Mouse (Mus musculus) forelimb bud, embryonic 11.5 days (tissue): ENCODE results near the gene Stx6.

Experiments used
- DNase-seq: peaks from one replicate; pipeline ENCODE4 v3.0.0-alpha.2; 2012; ENCODE audit warnings: low read depth, low spot score

Gene Stx6

GRCm38 (mm10) chr1:155205822-155206660 is 47.5 kb downstream of the Stx6 start:
- DNase-seq = no peak

DNA sequence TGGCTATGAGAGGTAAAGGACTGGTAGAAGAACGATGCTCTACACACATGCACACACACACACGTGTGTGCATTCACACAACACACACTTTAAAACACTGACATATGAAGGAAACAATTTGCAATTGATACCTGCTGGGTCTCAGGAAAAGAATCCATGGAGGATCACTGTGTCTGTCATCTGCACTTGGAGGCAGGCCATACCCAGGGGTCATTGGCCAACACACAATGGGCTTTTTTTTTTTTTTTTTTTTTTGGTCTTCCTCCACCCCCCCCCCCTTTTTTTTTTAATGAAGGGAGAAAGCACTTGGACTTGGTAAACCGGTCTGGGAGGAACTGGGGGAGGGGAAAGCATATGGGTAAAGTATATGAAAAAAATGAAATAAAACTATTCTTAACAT is 49.3 kb downstream of the Stx6 start:
- no peak for DNase-seq

GRCm38 (mm10) chr1:155210011-155210763 is 51.7 kb downstream of the Stx6 start:
- DNase-seq = no peak

- no peak for DNase-seq
Observed at GRCm38 (mm10) chr1:155211017-155211416, 52.5 kb downstream of the Stx6 start.

DNA sequence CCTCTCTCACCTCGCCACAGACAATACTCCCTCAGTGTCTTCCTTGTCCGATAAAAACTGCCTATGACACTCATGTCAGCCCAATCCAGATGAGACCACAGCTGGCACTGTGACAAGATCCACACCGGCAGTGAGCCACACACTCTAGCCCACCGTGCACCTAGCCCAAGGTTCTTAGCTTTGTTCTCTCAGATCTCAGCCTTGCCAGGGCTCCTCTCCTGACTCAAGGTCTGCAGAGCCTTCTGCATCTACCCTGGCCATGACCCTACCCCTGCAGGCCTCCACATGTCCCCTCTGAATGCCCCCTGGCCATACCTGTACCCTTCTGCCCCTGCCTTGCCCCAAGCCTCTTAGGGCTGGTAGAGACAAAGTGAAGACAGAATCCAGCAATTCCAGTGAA is 53.6 kb downstream of the Stx6 start:
- DNase-seq = no peak

- DNase-seq = peak; percentile 88
Observed at GRCm38 (mm10) chr1:155212493-155212892, 54.0 kb downstream of the Stx6 start.

DNA sequence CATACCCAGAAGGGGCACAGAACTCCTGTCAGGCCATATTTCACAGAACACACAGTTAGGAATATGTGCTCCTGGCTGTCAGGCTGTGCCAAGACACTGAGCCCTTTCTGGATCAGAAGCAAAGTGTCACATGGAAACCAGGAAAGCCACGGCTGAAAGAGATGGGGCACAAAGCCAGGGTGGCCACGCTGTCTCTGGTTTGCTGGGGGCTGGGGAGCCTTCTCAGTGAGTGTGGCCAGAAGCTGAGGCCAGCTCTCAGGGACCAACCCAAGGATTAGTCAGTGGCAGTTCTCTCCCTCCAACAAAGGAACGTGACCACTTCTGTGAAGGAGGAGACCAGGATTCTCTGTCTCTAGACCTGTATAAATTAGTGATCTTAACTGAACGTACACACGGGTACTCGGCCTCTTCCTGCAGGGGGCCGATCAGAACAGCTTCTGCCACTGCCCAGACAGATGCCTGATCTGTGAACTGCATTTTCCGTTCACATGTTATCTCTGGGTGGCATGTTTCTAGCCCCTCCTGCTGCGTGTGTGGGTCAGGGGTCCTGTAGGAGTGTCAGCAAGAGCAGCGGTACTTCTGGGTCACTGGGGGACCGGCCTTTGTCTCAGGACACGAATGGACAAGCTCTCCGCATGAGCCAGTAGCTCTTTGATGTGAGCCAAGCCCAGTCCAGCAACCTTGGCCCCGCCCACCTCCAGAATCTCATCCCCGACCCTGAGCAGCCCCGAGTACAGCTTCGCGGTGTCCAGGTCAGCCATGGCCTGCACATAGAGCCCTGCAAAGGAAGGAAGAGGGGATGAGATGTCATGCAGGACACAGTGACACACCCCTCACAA is 54.6 kb downstream of the Stx6 start:
- no peak for DNase-seq

DNA sequence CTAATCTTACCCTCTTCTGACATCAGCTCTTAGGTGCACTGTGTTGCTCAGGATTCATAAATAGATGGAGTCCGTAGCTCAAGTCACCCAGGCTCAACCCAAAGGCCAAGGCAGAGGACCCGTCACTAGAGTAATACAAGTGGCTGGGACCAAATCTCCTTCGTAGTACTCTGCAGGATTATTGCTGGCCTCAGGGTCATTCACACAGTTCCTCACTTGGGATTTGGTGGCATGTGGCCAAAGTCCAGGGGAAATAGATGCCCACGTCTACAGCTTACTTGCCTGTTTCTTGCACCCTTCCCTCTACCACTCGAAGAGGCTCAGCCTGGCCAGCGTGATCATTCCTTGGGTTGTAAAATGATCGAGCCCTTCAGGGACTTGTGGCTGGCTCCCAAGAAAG is 55.4 kb downstream of the Stx6 start:
- DNase-seq = no peak

- peak; percentile 48 for DNase-seq
Observed at GRCm38 (mm10) chr1:155215066-155215764, 56.7 kb downstream of the Stx6 start.

GRCm38 (mm10) chr1:155216313-155216712 is 57.8 kb downstream of the Stx6 start:
- DNase-seq = no peak

DNA sequence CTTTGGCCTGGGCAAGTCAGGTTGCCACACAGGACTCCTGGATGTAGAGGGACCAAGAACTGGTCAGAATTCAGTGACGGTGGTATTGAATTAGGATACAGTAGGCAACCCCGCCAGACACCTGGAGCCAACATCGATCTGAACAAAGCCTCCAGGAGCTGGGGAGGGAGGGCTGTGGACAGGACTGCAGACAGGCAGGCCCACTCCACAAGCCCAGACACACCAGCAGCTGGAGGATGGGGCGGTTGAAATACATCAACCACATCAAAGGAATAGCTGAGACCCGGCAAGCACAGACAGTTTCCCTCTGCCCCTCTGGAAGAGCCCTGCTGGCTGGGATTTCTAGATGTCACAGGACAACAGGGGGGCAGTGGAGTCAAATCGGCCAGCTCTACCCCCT is 58.3 kb downstream of the Stx6 start:
- no peak for DNase-seq

DNA sequence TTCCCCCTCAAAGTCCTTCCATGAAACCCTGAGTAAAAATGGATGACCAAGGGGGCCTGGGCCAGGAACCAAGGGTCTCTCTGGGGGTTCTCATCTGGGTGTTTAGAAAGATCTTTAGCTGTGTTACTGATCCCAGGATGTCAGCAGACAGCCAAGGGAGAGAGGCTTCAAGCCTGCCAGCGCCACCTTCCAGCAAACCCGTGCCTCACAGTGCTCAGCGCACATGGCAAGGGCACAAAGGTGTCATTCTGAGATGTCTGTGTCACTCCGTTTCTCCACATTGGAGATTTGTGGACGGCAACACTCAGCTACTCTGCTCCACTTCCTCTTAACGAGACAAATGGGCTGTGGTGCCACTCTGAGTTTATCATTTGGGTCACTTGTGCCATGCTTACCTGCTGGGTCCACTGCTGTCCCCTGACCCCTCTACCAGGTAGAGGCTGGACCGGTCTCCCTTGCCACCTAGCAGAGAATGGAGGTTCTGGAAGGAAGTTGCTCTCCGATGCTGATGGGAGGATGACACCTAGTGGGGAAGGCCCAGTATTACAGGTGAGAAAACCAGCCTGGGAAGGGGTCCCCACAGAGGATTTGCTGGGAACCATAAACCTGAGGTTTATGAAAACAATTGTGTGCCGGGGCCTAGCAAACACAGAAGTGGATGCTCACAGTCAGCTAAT is 59.5 kb downstream of the Stx6 start:
- DNase-seq = peak; percentile 68

DNA sequence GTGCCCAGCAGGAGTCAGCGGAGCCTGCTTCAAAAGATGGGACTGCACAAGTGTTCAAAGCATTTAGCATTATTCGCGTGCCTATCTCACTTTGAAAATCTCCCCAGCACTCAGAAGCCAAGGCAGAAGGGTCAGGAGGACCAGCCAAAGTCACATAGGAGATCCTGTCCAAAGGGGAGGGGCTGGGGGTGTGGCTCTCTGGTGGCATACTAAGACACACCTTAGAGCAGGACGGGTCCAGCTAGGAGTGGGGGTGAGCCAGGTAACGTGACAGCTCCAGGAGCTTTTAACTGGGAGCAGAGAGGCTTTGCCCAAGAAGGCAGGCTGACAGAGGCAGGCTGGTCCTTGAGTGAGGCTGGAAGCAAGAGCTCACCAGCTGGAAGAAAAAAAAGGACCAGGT is 60.4 kb downstream of the Stx6 start:
- no peak for DNase-seq

DNA sequence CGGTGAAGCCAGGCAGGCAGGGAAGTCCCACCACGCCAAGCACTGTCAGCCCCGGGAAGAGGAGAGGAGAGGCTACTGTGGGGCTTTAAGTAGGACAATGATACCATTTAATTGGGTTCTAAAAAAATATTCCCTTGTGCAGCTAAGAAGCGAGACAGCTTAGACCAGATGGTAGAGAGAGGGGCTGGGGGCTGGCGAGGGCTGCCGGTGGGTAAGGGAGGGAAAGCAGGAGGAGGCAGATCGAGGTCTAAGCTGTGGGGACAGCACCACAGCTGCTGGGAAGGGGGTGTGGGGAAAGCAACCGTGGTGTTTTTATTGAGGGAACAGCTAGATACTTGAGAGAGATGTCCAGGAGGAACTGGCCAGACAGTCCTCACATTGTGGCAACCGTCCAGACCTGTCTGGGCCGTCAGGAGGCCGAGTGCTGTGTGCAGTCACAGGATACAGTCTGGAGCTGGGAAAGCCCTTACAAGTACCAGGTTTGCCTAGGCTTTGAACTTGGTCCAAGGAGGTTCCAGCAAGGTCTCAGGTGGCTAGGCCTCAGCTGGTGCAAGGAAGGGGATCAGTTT is 63.7 kb downstream of the Stx6 start:
- DNase-seq = no peak

- DNase-seq = no peak
Observed at GRCm38 (mm10) chr1:155223036-155223435, 64.5 kb downstream of the Stx6 start.

- peak; percentile 79 for DNase-seq
Observed at GRCm38 (mm10) chr1:155223849-155224554, 65.5 kb downstream of the Stx6 start.

DNA sequence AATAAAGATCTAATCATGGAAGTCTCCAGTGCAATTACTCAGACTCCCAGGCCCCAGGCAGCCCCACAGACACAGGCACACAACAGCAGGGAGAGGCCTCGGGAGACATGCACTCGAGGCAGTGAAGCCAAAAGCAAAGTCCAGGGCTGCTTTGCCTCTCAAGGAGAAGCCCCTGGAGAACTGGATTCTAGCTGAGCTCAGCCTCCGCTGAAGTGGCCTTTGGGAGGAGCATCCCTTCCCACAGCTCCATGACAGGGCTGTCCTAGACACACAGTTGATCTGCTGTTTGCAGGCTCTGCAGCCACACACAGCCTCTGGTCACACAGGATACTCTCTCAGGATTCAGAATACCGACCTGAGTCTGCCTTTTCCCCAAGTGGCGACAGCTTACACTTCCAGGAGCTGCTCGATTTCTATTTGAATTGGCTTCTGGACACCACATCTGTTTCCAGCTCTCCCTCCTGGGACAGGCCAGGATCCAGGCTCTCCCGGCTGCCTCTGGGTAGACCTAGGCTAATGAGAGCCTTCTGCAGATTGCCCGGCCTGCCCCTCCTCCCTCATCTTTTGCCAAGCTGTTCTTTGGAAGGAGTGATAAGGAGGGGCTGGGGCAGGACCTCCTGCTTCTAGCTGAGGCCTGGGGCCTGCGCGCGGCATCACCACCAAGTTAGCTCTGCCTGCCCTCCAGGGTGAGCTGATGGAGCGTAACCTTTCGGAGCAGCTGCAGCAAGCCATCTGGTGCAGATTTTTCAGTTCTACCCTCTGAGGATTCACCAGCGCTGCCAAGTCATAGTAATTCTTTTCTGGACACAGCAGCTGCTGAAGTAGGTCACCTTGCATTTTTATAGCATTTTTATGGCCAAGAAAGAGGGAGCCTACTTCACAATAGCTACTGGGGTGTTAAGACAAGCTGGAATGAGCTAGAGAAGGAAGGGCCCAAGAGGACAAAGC is 71.2 kb downstream of the Stx6 start:
- DNase-seq = peak; percentile 70

DNA sequence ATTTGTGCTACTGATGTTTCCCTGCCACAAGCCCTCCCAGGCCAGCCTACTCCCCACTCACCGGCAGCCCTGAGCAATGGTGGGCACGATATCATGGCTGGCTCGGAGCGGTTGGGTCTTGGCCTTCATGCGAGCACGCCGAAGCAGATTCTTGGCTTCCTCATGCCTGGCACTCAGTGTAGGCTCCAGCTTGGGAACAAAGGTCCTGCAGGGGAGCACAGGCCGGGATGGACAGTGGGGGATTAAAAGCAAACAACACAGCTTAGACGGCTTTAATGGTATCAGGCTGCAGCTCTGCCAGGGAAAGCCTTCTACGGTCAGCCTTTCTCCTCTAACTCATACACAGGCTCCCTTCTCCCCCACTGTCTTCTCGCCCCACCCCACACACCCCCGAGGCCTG is 73.9 kb downstream of the Stx6 start:
- DNase-seq = no peak

DNA sequence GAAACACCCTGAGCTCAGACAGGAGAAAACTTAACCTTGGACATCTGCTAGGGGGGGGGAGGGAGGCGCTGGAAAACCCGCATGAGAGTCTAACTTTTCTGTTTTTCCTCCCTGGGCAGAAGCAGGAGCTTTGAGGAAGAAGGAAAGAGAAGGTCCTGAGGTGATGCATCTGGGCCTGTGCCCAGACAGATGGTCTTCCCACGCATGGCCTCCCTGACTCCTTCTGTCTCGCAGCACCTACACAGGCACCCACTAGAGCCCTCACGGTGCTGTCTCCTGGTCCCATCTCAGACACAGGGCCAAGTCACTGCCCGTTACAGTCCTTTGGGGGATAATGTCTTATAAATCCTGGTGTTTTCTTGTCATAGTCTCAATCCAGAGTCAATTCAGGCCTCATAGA is 74.3 kb downstream of the Stx6 start:
- no peak for DNase-seq
